Mouse (Mus musculus) stomach, postnatal 0 days (tissue): Measurements from ENCODE around the gene Tbc1d16.

Experiments
- CTCF ChIP-seq: IDR thresholded peaks from 2 replicates; pipeline ENCODE4 v1.5.1; 2016; ENCODE audit warnings: antibody characterized with exemption, low read depth, mild to moderate bottlenecking, moderate library complexity
- EP300 ChIP-seq: optimal IDR thresholded peaks from 2 replicates; pipeline ENCODE3; 2016; ENCODE audit warnings: antibody characterized with exemption

DNA sequence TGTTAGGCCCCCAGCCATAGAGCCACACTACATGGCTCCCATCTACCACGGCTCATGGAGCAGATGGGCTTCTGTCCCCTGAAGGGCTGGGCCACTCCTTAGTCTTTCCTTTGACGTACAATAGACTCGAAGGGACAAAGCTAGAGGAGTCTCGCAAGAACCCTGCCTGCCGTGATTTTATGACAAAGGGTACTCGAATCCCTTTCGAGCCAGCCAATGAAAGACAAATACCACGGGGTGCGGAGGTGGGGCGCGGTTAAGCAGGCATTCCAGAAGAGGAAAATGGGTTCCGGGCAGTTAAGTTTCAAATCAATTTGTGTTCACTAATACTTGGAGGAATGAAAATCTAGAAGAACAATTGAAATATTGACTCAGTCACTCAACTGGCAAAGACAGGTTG, 11.2 kb upstream of the Tbc1d16 start:
- TF ChIP-seq EP300 (no peak), CTCF (no peak)
